Mouse (Mus musculus): Measurements from ENCODE around the gene Pcdh17.

Gene Pcdh17

DNA sequence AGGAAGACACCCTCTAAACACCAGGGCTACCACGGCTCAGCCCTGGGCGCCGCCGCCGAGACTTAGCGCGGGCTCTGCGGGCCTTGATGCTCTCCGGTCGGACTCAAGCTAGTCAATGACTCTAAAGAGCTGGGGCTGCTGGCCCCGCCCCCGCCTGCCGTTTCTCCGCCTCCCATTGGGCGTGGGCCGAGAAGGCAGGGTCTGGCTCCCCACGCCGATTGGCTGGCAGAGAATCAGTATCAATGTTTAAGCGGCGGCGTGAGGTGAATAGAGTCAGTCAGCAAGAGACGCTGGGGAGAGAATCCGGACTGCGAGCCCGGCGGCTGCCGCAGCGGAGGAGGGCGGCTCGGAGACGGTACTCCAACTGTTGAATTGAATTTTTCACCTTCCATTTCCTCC is at the start of gene Pcdh17:
TSS of gene Pcdh17 (plus strand) at position 276 of the 399 bp plus-strand sequence.
- in situ Hi-C loops (cut with MboI, MseI), result no loop called here

DNA sequence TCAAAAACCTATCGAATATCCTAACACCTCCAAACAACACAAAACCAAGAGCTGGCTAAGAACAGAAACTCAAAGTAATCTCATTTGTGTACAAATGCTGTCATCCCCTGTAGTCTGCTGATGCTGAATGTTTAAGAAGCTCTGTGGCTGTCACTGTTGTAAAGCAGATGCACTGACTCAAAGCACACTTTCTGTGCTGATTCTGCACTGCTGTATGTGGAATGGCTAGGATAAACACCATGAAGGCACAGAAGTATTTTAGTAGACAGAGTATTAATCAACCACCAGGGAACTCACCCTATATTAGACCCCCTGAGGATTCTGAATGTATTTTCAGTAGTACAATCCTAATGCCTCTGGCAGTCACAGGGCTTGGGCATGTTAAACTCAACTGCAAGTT is 46.2 kb upstream of the Pcdh17 start:
- in situ Hi-C loops (cut with MboI, MseI), result no loop called here

DNA sequence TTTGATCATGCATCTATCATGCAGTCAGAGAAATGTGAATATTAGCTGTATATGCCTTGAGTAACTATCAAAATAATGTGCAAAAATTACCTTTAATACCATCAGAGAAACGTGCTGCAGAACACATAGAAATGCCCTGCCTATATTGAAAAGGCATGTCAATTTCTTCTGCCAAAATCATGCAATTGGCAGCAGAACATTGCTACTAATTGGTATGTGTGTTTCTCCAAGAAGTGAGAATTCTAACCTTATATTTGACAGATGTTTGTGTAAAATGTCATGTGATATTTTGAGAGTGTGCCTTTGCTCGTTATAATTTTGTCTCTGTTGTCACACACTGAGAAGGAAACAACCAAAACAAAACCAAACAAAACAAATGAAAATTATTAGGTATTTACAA is 18.6 kb upstream of the Pcdh17 start:
- in situ Hi-C loops (cut with MboI, MseI), result no loop called here

DNA sequence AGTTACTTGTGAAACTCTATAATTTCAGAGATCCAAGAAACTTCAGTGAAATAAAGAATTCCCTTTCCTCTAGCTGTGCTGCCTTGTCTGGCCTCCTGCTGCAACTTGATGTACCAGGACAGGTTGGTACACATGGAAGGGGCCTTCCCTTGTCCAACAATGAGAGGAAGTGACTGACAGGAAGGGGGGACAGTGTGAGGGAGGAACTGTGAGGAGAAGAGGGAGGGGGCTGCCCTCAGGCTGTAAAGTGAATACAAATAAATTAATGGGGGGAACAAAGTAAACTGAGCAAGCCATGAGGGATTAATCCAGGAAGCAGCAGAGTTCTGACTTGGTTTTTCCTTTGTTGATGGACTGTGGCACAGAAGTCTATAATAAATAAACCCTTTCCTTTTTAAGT is 16.7 kb upstream of the Pcdh17 start:
- in situ Hi-C loops (cut with MboI, MseI), result no loop called here

DNA sequence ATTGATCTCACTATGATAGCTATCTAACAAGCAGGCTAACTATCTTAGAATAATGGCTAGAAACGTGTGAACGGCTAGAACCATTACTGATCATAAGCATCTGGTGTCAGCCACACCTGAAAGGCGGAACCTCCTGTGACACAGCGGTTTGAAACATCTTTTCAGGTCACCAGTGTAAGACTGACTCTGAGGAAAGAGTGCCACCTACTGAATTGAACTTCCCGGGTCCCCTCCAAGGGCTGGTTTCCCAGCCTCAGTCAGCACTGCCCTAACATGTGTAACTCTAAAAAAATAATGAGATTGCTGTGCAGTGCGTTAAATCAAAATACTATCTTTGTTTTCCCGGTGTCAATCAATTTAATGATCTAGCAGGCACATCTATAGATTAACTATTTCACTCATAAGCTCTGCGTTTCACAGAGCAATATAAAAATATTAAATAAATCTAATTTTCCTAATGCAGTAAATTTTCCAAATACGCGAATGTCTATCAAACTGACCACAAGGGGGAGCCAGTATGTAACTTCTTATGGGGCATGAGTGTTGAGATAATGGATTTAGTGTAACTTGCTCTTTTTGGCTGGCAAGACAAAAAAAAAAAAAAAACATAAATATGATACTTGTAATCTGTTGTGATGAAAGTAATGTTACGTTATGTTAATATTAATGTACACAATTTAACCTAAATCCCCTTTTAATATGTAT is 5.1 kb upstream of the Pcdh17 start:
- in situ Hi-C loops (cut with MboI, MseI), result no loop called here

DNA sequence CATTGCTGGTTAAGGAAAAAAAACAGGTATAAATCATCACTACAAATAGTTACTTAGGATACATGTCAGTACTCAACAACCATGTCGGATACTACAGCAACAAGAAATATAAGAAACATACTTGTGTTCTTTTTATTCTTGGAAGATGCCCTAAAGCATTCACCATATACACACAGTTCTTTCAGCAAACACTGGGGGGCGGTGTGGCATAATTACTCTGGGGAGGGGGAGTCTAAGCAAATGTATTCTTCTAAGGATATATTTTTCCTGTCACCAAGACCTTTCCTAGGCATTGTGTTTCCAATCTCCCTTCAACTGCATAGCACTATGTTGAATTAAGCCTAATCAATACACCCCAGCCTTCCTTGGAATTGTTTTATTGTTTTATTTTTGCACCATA is 2.5 kb upstream of the Pcdh17 start:
- in situ Hi-C loops (cut with MboI, MseI), result no loop called here

DNA sequence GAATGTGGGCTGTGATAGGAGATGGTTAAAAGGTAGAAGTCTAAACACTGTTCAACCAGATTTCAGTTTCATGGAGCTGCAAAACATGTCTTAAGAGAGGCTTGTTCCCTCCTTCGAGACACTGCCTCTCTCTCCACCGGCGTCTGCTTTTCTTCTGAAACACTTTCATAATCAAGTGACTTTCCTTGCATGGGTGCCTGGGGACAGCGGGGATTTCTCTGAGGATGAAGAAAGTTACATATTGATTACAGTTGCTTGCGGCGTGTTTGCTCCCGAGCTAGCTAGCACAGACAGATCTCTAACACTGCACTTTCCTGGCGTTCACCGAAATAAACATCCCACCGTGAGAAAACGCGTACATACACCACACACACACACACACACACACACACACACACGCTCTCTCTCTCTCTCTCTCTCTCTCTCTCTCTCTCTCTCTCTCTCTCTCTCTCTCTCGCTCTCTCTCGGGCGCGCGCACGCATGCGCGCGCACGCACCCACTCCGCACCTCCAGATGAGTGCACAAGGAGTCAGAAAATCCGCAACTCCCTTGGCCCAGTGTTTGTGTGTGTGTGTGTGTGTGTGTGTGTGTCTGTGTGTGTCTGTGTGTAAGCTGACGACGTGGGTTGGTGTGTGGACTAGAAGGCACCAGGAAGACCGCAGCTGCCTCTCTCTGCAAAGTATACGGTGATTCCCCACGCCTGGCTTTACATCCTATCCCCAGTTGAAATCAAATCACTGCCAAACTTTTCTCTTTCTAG is 655 bp upstream of the Pcdh17 start:
- in situ Hi-C loops (cut with MboI, MseI), result no loop called here

DNA sequence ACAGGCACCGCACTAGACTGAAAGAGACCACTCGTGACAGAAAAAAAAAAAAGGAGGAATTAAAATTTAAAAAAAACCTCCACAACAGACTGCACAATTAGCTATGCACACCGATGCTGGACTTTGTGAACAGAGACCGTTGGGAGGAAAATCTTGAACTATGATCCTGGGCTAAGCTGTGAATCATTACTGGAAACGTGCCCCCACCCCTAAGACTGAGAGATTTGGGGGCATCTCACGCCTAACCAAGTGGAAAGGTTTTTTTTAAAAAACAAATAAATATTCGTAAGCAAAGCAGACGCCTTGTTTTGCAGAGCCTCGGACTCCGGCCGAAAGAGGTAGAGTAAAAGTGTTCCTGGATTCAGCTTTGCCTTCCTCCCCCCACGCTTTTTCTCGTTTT is 398 bp downstream of the Pcdh17 start:
- in situ Hi-C loops (cut with MboI, MseI), result no loop called here

DNA sequence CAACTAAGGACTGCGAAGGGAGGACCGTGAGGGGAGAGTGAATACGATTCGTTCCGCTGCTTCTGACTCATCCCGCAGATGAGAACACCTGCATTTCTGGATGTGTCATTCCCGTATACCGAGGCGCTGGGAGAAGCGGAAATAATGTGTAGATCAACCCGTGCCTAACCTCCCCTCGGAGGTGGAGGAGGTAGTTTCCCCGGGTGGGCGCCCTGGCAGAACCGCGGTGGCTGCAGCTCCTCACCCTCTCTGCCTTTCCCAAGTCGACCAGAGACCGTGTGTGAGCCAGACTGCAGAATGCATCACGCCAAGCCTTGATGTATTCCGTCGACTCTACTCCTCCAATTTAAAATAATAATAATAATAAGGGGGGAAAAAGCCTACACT is 906 bp downstream of the Pcdh17 start:
- in situ Hi-C loops (cut with MboI, MseI), result no loop called here

DNA sequence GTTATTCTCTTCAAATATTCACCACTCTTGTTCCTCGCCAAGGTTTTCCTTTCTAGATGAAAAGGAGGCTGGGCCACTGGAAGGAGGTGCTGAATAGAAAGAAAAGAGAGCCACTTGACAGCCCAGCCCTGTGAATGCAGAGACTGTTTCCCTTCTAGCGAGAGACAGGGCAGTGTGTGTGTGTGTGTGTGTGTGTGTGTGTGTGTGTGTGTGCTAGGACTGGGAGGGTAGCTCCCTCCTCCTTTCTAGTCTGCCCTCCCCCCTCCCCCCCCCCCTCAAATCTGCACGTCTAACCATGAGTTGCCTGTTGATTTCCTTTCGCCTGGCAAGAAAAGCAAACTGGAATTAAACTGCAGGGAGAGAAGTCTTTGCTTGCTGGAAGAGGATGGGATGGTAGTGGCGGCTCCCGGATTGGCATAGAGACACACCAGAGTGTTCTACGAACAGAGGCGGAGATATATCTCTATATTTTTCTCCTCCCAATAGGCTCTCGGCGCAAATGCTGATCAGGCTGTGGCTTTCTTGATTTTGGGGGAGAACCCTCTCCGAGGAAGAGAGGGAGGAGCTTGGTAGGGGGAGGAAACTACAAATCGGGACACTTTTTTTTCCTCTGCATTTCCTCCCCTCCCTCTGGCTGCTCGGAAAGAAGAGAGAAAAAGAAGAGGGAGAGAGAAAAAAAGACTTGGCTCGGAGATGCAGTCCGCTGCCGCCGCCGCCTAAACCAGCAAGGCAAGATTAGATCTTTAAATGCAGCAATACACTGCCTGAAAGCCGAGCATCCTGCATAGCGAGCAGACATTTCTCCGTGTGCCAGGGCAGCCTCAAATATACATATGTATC is 1.5 kb downstream of the Pcdh17 start:
- in situ Hi-C loops (cut with MboI, MseI), result no loop called here

DNA sequence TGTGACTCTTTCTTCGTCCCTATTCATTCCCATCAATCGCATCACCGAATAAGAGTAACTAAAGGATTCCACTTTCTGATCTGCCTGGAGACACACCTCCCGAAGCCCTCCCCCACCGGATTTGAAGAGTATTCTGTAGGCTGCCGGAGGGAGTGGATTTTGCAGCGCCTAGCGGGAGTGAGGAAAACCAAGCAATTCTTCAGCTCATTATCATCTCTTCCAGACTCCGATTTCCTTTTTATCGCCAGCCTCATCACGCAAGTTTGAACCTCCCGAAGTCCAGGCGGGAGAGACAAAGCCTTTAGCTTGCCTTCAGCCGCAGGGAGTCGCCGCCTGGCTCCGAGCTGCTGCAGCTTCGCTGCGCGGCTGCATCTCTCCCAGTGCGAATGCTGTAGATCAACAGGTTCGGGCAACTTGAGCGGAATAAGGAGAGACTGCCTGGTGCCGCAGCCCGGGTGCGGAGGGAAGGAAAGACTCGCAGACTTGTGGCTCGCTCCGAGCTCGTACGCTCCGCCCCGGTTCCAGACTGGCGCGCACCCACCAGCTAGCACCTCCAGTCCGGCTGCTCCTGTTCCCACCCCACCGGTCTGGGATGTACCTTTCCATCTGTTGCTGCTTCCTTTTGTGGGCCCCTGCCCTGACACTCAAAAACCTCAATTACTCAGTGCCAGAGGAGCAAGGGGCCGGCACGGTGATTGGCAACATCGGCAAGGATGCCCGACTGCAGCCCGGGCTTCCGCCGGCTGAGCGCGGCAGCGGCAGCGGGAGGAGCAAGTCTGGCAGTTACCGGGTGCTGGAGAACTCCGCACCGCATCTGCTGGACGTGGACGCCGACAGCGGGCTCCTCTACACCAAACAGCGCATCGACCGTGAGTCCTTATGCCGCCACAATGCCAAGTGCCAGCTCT is 2.4 kb downstream of the Pcdh17 start:
- in situ Hi-C loops (cut with MboI, MseI), result no loop called here

DNA sequence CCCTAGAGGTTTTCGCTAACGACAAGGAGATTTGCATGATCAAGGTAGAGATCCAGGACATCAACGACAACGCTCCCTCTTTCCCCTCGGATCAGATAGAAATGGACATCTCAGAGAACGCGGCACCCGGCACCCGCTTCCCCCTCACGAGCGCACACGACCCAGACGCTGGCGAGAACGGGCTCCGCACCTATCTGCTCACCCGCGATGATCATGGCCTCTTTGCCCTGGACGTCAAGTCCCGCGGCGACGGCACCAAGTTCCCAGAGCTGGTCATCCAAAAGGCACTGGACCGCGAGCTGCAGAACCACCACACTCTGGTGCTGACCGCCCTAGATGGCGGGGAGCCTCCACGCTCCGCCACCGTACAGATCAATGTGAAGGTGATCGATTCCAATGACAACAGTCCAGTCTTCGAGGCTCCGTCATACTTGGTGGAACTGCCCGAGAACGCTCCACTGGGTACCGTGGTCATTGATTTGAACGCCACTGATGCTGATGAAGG is 3.1 kb downstream of the Pcdh17 start:
- in situ Hi-C loops (cut with MboI, MseI), result no loop called here

DNA sequence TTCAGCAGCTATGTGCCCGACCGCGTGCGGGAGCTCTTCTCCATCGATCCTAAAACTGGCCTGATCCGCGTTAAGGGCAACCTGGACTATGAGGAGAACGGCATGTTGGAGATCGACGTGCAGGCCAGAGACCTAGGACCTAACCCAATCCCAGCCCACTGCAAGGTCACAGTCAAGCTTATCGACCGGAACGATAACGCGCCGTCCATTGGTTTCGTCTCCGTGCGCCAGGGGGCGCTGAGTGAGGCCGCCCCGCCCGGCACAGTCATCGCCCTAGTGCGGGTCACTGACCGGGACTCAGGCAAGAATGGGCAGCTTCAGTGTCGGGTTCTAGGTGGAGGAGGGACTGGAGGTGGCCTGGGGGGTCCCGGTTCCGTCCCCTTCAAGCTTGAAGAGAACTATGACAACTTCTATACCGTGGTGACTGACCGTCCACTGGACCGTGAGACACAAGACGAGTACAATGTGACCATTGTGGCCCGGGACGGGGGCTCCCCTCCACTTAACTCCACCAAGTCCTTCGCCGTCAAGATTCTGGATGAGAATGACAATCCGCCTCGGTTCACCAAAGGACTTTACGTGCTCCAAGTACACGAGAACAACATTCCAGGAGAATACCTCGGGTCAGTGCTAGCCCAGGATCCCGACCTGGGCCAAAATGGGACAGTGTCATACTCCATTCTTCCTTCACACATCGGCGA is 3.7 kb downstream of the Pcdh17 start:
- in situ Hi-C loops (cut with MboI, MseI), result no loop called here

DNA sequence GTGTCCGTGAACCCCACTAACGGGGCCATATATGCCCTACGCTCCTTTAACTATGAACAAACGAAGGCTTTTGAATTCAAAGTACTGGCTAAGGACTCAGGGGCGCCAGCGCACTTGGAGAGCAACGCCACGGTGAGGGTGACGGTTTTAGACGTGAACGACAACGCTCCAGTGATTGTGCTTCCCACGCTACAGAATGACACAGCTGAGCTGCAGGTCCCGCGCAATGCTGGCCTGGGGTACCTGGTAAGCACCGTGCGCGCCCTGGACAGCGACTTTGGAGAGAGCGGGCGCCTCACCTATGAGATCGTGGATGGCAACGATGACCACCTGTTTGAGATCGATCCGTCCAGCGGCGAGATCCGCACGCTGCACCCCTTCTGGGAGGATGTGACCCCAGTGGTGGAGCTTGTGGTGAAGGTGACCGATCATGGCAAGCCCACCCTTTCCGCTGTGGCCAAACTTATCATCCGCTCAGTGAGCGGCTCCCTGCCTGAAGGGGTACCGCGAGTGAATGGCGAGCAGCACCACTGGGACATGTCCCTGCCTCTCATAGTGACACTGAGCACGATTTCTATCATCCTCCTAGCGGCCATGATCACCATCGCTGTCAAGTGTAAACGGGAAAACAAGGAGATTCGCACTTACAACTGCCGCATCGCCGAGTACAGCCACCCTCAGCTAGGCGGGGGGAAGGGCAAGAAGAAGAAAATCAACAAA is 4.5 kb downstream of the Pcdh17 start:
- in situ Hi-C loops (cut with MboI, MseI), result no loop called here

DNA sequence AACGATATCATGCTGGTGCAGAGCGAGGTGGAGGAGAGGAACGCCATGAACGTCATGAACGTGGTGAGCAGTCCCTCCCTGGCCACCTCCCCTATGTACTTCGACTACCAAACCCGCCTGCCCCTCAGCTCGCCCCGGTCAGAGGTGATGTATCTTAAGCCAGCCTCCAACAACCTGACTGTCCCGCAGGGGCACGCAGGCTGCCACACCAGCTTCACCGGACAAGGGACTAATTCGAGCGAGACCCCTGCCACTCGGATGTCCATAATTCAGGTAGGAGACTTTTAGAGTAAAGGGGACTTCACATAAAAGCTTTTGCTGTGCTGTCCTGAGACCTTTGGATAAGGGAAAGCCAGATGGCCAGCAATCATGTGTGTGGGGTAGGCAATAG is 5.0 kb downstream of the Pcdh17 start:
- in situ Hi-C loops (cut with MboI, MseI), result no loop called here

DNA sequence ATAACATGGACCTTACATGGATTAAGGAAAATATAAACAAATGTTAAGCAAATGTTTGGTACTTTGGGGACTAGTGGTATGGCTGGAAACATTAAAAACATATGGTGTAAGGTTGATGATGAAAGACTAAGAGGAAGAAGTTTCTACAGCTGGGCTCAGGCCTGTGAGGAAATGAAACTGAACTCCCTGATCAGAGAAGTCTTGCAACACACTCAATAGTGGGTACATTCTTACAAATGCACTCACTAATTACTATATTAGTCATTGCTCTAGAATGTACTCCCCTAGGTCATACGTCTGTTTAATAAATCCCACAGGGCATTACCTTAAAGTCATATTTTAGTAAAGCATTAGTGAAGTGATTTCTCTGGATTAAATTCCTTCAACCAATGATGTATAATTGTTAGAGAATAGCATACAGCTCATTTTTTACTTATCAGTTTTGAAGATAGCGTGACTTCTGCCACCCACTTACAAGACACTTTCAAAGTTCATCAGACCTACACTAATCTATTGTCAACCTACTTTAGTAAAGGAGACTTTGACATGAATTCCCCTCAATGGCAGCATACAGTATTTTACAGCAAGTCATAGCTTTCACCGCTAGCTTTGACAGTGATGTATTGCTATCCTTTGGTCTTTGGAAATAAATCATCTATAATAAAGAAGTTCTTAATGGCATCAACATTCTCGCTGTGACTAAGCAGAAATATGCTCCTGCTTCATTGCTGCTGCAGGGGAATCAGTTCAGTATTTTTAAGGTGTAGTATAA is 10.9 kb downstream of the Pcdh17 start:
- in situ Hi-C loops (cut with MboI, MseI), result no loop called here

DNA sequence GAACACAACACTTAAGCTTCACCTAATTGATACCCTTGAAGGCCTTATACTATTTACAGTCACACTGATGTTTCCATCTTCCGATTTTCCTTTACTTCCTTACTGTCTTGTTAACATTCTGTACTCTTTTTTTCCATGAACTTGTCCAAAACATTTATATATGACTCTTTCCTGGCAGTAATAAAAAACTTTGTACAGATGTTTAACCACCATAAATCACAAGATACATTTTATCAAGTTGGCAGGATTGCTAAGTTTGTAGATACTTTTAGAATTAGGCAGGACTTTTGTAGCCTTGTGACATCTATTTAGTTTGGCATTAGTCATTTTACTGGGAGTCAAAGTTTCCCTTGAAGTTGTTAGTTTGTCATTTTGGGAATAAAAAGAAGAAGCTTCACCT is 32.1 kb downstream of the Pcdh17 start:
- in situ Hi-C loops (cut with MboI, MseI), result no loop called here

DNA sequence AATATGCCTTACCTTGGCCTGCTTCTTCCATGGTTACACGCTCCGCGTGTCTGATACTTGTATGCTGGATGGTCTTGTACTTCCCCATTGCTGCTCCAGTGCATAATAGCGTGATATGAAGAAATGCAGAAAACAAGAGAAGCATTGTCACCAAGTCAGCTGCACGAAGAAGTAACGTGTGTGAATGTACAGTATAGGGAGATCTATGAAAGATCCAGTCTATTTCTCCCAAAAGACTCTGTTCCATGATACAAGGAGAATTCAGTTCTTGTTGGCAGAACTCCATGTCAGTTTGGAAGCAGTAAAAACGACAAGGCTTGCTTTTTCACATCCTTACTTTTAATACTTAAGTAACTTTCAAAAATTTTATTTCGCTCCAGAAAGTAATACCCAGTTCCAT is 33.0 kb downstream of the Pcdh17 start:
- in situ Hi-C loops (cut with MboI, MseI), result no loop called here

DNA sequence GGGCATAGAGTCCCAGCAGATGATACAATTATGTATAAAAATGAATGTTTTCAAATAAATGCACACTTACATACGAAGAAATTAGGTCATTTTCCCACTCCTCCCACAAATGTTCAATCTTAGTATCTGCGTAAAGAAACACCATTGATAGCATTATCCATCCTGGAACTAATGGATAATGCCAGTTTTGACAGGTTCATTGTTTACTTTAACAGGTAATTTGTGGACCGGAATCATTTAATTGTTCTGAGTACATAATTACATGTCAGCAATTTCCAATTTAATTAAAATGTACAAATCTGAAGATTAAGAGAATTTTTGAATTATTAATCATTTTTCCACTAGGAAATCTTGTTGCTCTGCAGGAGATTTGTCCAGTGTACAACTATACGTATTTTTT is 33.5 kb downstream of the Pcdh17 start:
- in situ Hi-C loops (cut with MboI, MseI), result no loop called here

Data from regulatory T cell (primary cell).